Mouse (Mus musculus) embryo, embryonic 10.5 days (tissue): Measurements from ENCODE around the gene Trim26.

Experiments
- DNase-seq: peaks from one replicate; pipeline ENCODE4 v3.0.0-alpha.2; 2015; ENCODE audit warnings: low spot score

Trim26 gene

DNA sequence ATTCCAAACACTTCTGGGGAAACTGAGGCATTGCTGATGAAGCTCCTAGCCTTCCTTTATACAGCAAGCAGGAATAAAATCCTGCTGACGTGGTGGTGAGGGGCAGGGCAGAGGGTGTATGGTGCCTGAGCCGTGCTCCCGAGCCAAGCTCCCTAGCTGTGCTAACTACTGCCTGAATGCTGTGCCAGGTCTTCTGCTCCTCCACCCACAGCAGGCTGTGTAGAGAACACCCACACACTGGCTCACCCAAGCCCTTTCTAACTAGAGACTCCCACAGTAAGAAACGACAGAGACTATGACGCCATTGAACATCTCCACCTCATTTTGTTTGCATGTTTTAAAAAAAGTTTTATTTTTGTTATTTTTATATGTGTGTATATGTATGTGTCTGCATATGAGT lies 63.1 kb downstream of the Trim26 start:
- DNase-seq, result no peak

DNA sequence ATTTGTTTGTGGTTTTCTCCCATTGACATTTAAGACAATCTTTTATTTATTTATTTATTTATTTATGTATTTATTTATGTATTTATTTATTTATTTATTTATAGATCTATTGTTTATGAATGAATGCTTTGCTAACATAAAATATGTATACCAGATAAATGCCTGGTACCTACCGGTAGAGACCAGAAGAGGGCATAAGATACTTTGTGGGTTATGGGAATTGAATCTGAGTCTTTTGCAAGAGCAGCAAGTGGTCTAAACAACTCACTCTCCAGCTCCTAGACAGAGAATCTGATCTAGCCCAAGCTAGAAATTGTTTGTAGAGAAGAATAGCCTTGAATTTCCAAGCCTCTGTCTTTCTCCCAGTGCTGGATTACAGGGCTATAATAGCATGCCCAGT lies 63.8 kb downstream of the Trim26 start:
- peak; percentile 6 for DNase-seq

DNA sequence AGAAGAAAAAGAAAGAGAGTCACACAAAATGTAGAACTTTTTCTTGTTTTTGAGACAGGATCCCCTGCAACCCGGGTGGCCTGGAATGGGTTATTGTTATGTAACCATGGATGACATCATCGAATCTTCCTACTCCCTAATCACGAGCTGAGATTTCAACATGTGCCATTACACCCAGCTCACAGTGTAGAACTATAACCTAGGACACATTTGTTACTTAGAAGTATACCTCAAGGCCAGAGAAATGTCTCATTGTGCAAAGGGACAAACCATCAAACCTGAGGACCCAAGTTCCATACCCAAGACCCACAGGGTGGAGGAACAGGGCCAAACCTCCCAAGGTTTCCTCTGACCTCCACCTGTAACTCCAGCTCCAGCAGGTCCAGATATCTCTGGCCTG lies 66.7 kb downstream of the Trim26 start:
- no peak for DNase-seq

DNA sequence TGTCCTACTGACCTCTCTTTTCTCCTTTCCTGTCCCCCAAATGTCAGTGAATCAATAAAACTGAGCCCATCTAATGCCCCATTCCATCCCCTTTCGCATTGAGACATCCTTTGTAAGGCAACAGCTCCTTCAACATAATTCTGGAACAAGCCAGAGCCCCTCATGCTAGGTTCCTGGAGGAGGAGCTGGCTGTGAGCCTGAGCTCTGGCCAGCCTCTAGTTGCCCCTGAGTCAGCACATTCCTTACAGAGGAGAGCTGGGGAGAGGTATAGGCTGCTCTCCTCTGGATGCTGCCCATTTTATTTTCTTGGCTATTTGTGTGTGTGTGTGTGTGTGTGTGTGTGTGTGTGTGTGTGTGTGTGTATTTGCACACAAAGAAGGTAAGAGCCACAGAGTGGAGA lies 71.3 kb downstream of the Trim26 start:
- DNase-seq, result peak; percentile 8
